Mouse (Mus musculus): Measurements from ENCODE around the gene Card11.

DNA sequence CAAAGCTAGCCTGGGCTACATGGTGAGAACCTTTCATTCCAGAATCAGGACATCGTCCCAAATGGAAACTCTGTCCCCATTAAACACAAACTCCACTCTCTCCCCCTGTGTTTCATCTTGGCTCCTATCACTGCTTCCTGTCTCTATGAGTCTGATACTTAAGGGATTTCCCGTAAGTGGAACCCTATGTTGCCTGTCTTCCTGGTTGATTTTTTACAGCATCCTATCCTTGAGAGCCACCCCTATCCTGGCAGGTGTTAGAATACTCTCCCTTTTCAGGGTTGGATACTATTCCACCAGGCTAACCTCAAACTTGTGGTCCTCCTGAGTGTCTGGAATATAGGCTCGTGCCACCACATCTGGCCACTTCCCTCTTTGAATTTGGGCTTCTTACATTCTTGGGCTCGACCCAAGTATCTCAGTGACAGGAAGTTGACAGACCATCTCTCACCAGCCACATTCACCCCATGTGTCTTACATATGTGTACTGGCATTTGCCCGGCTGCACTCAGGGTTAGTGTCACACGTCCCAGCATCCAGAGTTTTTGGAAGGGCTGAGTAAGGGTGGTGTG is 126.6 kb downstream of the Card11 start:
- TF ChIP-seq POLR2A (IDR thresholded peaks at IDR 0.05; ENCODE audit: extremely low read depth, insufficient read depth, low read length) (no peak), CTCF (IDR thresholded peaks at IDR 0.05; ENCODE audit: extremely low read depth, insufficient read depth, low read length) (no peak)
